Mouse (Mus musculus): Measurements from ENCODE around the gene Hcrtr1. TPM values are rescaled to one million over a fixed set of nuclear protein-coding genes. Genes with fewer than 3 reads are reported as not detected.
A peak's percentile ranks its signal among the peaks of the same experiment; 100 is the strongest.

Gene Hcrtr1
- polyA plus RNA-seq, 1 experiment from 2014 or later, result 1.6 TPM

DNA sequence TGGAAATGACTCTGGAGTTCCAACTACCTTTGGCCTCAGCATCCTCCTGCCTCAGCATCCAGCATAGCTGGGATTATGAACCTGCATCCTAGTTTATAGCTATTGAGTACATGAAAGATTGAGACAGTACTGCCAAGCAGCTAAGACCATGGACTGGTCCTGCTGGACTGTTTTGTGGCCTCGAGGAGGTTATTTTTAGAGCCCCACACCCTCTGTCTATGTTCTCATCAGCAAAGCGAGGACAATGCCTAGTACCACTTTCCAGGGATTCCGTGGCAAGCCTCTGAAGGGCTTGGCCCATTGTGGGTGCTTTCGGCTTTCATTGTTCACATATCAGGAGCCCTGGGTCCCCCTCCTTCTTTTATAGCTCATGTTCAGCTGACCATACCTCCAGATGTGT, 31.2 kb upstream of the Hcrtr1 start:
- 95% methylated on average over 4 of the region's 4 CpGs for WGBS
- ATAC-seq (ENCODE audit: low FRiP score, low TSS enrichment), result no peak
- H3K4me2 ChIP-seq (ENCODE audit: low read length), result no peak overlapping the region
- no peaks in the 10 kb centered on the region for H3K36me3 ChIP-seq (ENCODE audit: control insufficient read depth, insufficient read depth, low read length)
- H3K4me3 ChIP-seq (replicated peaks; ENCODE audit: low read depth, low read length), result no peak overlapping the region
- DNase-seq, result no peak
- no peaks in the 10 kb centered on the region for H3K9me3 ChIP-seq (ENCODE audit: control insufficient read depth, low read length)
- H3K27ac ChIP-seq (replicated peaks; ENCODE audit: low read depth, low read length), result no peak overlapping the region
- H3K9ac ChIP-seq (replicated peaks; ENCODE audit: low read length), result no peak overlapping the region
- H3K4me1 ChIP-seq (ENCODE audit: control insufficient read depth, insufficient read depth, low read length), result peaks cover 16% of the 10 kb centered on the region; the same call in 1 of the 2 replicates
- peaks cover 19% of the 10 kb centered on the region for H3K27me3 ChIP-seq (ENCODE audit: control insufficient read depth, insufficient read depth, low read length)

DNA sequence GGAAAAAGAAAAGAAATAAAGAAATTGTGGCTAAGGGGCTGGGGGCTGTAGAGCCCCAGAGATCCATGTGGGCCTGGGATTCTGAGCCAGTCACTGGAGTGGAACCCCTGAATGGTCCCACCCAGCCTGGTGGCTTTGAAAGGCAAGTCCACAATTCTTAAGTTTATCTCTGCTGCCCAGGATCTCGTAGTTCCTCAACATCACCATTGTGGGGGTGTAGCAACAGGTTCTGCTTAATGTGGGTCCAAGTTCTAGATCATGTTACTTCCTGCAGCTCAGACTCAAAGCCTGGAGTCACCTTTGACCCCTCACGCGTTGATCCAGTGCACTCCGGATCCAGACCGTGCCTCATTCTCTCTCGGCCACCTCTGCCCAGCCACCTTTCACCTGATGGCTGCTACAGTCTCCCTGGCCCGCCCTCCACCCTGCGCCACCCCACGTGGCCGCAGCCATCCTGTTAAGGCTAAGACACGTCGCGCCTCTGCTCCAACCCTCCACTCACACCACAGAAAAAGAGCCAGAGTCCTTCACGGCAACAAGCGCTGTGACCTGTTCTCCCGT, 30.3 kb upstream of the Hcrtr1 start:
- H3K27me3 ChIP-seq (ENCODE audit: control insufficient read depth, insufficient read depth, low read length), result peaks cover 15% of the 10 kb centered on the region
- H3K9me3 ChIP-seq (ENCODE audit: control insufficient read depth, low read length), result no peaks in the 10 kb centered on the region
- 85% methylated on average over 16 of the region's 16 CpGs for WGBS
- H3K4me1 ChIP-seq (ENCODE audit: control insufficient read depth, insufficient read depth, low read length), result peaks cover 10% of the 10 kb centered on the region; the same call in 1 of the 2 replicates
- DNase-seq (no peak), ATAC-seq (ENCODE audit: low FRiP score, low TSS enrichment) (no peak)
- no peak overlapping the region for H3K27ac ChIP-seq (replicated peaks; ENCODE audit: low read depth, low read length)
- no peak overlapping the region for H3K4me2 ChIP-seq (ENCODE audit: low read length)
- no peak overlapping the region for H3K4me3 ChIP-seq (replicated peaks; ENCODE audit: low read depth, low read length)
- no peaks in the 10 kb centered on the region for H3K36me3 ChIP-seq (ENCODE audit: control insufficient read depth, insufficient read depth, low read length)
- no peak overlapping the region for H3K9ac ChIP-seq (replicated peaks; ENCODE audit: low read length)

DNA sequence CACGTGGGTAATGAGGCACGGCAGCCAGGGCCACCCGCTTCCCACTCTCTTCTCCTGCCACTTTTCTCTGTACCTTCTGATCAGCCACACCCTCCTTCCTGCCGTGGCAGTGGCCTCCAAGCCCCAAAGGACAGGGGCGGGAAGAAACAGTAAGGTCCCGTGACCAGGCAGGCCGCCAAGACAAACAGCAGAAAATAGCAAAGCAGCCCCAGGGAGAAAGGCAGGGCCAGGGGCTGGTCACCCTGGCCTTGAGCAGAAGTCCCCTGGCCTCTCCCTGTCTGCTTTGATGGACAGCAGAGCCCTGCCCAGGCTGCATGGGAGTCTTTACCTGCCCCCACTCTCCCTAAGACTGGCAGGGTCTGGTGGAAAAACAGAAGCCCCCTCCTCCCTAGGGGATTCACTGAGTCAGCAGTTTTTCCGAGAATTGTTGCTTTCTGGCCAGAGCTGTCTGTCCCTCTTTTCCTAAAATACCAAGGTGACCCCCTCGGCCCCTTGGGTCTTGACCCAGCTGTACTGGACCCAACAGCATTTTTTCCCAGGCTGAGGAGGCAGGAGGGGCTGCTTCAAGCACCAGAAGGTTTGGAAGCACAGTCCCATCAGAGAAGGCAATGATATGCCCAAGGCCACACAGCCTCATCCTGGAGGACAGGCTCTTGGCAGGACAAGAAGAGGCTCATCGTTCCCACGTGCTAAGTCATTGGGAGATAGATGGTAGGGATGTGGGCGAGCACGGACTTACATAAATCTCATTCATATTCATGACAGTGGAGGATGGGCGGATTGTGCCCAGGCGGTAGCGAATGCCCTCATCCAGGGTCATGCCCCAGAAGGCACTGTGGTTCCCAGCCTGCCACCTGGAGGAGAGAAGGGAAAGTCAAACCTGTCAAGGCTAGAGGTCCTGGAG, 29.4 kb upstream of the Hcrtr1 start:
- Histone ChIP-seq H3K4me1 (ENCODE audit: control insufficient read depth, insufficient read depth, low read length) (peaks cover 12% of the 10 kb centered on the region), H3K4me2 (ENCODE audit: low read length) (peak overlapping the region; percentile 17), H3K27me3 (ENCODE audit: control insufficient read depth, insufficient read depth, low read length) (peaks cover 16% of the 10 kb centered on the region), H3K36me3 (ENCODE audit: control insufficient read depth, insufficient read depth, low read length) (no peaks in the 10 kb centered on the region), H3K9ac (replicated peaks; ENCODE audit: low read length) (no peak overlapping the region), H3K27ac (replicated peaks; ENCODE audit: low read depth, low read length) (no peak overlapping the region), H3K4me3 (replicated peaks; ENCODE audit: low read depth, low read length) (no peak overlapping the region), H3K9me3 (ENCODE audit: control insufficient read depth, low read length) (no peaks in the 10 kb centered on the region)
- 25% methylated on average over 16 of the region's 16 CpGs for WGBS
- DNase-seq, result peak; percentile 55
- no peak for ATAC-seq (ENCODE audit: low FRiP score, low TSS enrichment)

DNA sequence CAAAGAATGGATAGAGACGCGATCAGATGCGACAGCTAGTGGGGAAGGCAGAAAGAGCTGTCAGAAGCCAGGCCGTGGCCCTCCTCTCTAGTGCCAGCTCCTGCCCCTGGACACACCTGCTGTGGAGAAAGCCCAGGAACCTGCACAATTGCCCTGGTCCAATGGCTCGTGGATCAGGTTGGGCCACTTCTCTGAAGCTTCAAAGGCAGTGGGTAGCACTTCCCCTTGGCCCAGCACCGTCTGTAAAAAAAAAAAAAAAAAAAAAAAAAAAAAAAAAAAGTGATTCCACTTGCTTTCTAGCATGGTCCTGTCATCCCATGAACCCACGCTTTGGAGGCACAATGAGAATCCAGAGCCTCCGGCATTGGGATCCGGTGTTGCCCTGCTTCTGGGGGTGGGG, 28.7 kb upstream of the Hcrtr1 start:
- no peaks in the 10 kb centered on the region for H3K36me3 ChIP-seq (ENCODE audit: control insufficient read depth, insufficient read depth, low read length)

DNA sequence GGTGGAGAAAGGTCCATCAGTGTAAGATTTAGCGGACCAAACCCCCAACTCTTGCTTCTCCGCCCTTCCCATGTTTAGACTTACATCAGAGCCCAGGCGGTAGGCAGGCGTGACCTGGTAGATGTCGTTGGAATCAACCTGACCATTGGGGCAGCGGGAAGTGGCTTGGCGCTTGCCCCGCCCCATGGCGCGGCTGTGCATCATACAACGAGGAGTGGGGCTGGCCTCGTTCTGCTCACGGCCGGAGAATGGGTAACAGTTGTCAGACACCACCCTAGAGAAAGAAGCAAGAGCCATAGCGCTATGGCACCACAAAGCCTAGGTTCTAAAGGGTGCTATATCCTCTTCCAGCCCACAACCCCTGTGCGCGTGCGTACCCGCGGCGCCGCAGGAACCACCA, 28.2 kb upstream of the Hcrtr1 start:
- Histone ChIP-seq H3K4me1 (ENCODE audit: control insufficient read depth, insufficient read depth, low read length) (peaks cover 19% of the 10 kb centered on the region), H3K4me3 (replicated peaks; ENCODE audit: low read depth, low read length) (no peak overlapping the region), H3K9ac (replicated peaks; ENCODE audit: low read length) (no peak overlapping the region), H3K27ac (replicated peaks; ENCODE audit: low read depth, low read length) (no peak overlapping the region), H3K4me2 (ENCODE audit: low read length) (peak overlapping the region; percentile 13), H3K27me3 (ENCODE audit: control insufficient read depth, insufficient read depth, low read length) (peaks cover 16% of the 10 kb centered on the region; the same call in 1 of the 2 replicates), H3K36me3 (ENCODE audit: control insufficient read depth, insufficient read depth, low read length) (no peaks in the 10 kb centered on the region), H3K9me3 (ENCODE audit: control insufficient read depth, low read length) (no peaks in the 10 kb centered on the region)
- DNase-seq (no peak), ATAC-seq (ENCODE audit: low FRiP score, low TSS enrichment) (no peak)
- WGBS, result 50% methylated on average over 22 of the region's 22 CpGs

More for the DNA sequence above, 28.7 kb upstream of the Hcrtr1 start:
- DNase-seq, result no peak
- WGBS, result 46% methylated on average over 9 of the region's 9 CpGs
- no peaks in the 10 kb centered on the region for H3K9me3 ChIP-seq (ENCODE audit: control insufficient read depth, low read length)
- peaks cover 19% of the 10 kb centered on the region for H3K4me1 ChIP-seq (ENCODE audit: control insufficient read depth, insufficient read depth, low read length)
- H3K27ac ChIP-seq (replicated peaks; ENCODE audit: low read depth, low read length), result no peak overlapping the region
- ATAC-seq (ENCODE audit: low FRiP score, low TSS enrichment), result no peak
- peak overlapping the region; percentile 17 for H3K4me2 ChIP-seq (ENCODE audit: low read length)
- H3K4me3 ChIP-seq (replicated peaks; ENCODE audit: low read depth, low read length), result no peak overlapping the region
- no peak overlapping the region for H3K9ac ChIP-seq (replicated peaks; ENCODE audit: low read length)
- peaks cover 16% of the 10 kb centered on the region; the same call in 1 of the 2 replicates for H3K27me3 ChIP-seq (ENCODE audit: control insufficient read depth, insufficient read depth, low read length)

DNA sequence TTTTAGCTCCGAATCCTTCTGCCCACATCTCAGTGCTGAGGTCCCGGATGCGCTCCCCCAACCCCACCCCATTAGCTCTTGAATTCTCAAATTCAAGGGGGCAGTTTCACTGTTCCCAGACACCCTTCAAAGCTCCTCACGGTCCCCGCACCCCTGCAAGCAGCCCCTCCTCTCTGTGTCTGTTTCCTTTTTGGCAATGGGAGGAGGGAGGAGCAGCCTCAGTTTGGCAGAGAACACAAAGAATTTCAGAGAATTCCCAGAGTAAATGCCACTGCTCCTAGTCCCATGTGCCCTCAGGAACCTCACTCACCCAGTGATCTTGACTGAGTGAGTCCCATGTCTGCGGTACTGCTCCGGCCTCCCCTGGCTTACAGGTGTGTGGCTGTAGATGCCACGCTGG, 27.4 kb upstream of the Hcrtr1 start:
- Histone ChIP-seq H3K9me3 (ENCODE audit: control insufficient read depth, low read length) (no peaks in the 10 kb centered on the region), H3K9ac (replicated peaks; ENCODE audit: low read length) (no peak overlapping the region), H3K27me3 (ENCODE audit: control insufficient read depth, insufficient read depth, low read length) (peaks cover 16% of the 10 kb centered on the region; the same call in 1 of the 2 replicates), H3K27ac (replicated peaks; ENCODE audit: low read depth, low read length) (no peak overlapping the region), H3K4me1 (ENCODE audit: control insufficient read depth, insufficient read depth, low read length) (peaks cover 19% of the 10 kb centered on the region), H3K36me3 (ENCODE audit: control insufficient read depth, insufficient read depth, low read length) (no peaks in the 10 kb centered on the region), H3K4me2 (ENCODE audit: low read length) (no peak overlapping the region), H3K4me3 (replicated peaks; ENCODE audit: low read depth, low read length) (no peak overlapping the region)
- 76% methylated on average over 8 of the region's 8 CpGs for WGBS
- DNase-seq, result no peak
- no peak for ATAC-seq (ENCODE audit: low FRiP score, low TSS enrichment)

DNA sequence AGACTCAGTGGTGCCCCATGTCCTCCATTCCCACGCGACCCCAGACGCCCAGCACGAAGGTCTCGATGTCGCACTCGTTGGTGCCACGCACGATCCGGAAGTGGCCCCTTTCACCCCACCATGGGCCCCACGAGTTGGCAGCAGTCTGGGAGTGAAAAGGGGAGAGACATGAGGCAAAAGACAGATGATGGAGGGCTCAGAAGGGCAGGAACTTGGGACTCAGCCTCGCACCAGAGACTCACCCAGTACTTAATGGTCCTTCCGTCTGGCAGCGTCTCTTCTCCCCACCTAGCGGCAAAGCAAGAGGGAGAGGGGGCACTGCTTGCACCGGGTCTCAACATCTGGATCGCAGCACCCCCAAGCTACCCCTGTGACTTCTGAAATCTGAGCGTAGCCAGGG, 26.9 kb upstream of the Hcrtr1 start:
- Histone ChIP-seq H3K9ac (replicated peaks; ENCODE audit: low read length) (no peak overlapping the region), H3K27ac (replicated peaks; ENCODE audit: low read depth, low read length) (no peak overlapping the region), H3K27me3 (ENCODE audit: control insufficient read depth, insufficient read depth, low read length) (peaks cover 16% of the 10 kb centered on the region; the same call in 1 of the 2 replicates), H3K36me3 (ENCODE audit: control insufficient read depth, insufficient read depth, low read length) (no peaks in the 10 kb centered on the region), H3K4me2 (ENCODE audit: low read length) (no peak overlapping the region), H3K4me3 (replicated peaks; ENCODE audit: low read depth, low read length) (no peak overlapping the region), H3K9me3 (ENCODE audit: control insufficient read depth, low read length) (no peaks in the 10 kb centered on the region), H3K4me1 (ENCODE audit: control insufficient read depth, insufficient read depth, low read length) (peaks cover 19% of the 10 kb centered on the region)
- no peak for ATAC-seq (ENCODE audit: low FRiP score, low TSS enrichment)
- 80% methylated on average over 18 of the region's 18 CpGs for WGBS
- no peak for DNase-seq

DNA sequence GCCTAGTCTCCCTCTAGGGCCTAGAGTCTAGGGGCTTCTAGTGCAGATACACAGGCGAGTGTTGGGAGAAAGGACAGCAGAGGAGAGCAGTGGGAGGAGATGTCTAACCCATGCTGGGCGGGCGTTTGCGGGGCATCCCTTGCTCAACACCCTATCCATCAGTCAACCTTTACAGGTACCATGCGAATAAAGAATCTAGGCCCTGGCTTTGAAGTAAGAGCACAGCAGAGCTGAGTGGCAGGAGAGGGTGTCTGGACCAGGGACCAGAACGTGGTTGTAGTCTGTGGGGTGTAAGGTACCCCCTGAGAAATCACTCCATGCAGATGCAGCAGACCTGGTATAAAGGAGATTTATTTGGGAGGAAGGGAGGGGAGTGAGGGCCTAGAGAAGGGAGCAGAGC, 25.0 kb upstream of the Hcrtr1 start:
- no peaks in the 10 kb centered on the region for H3K36me3 ChIP-seq (ENCODE audit: control insufficient read depth, insufficient read depth, low read length)
- peaks cover 19% of the 10 kb centered on the region for H3K4me1 ChIP-seq (ENCODE audit: control insufficient read depth, insufficient read depth, low read length)
- H3K9ac ChIP-seq (replicated peaks; ENCODE audit: low read length), result no peak overlapping the region
- no peak overlapping the region for H3K4me3 ChIP-seq (replicated peaks; ENCODE audit: low read depth, low read length)
- WGBS, result 78% methylated on average over 6 of the region's 6 CpGs
- ATAC-seq (ENCODE audit: low FRiP score, low TSS enrichment) (no peak), DNase-seq (no peak)
- H3K9me3 ChIP-seq (ENCODE audit: control insufficient read depth, low read length), result no peaks in the 10 kb centered on the region
- H3K4me2 ChIP-seq (ENCODE audit: low read length), result no peak overlapping the region
- H3K27ac ChIP-seq (replicated peaks; ENCODE audit: low read depth, low read length), result no peak overlapping the region
- H3K27me3 ChIP-seq (ENCODE audit: control insufficient read depth, insufficient read depth, low read length), result peaks cover 16% of the 10 kb centered on the region; the same call in 1 of the 2 replicates

Measured in midbrain, embryonic 14.5 days (tissue).